Mouse (Mus musculus): ENCODE data around the gene Zfp385a.

The Zfp385a gene

DNA sequence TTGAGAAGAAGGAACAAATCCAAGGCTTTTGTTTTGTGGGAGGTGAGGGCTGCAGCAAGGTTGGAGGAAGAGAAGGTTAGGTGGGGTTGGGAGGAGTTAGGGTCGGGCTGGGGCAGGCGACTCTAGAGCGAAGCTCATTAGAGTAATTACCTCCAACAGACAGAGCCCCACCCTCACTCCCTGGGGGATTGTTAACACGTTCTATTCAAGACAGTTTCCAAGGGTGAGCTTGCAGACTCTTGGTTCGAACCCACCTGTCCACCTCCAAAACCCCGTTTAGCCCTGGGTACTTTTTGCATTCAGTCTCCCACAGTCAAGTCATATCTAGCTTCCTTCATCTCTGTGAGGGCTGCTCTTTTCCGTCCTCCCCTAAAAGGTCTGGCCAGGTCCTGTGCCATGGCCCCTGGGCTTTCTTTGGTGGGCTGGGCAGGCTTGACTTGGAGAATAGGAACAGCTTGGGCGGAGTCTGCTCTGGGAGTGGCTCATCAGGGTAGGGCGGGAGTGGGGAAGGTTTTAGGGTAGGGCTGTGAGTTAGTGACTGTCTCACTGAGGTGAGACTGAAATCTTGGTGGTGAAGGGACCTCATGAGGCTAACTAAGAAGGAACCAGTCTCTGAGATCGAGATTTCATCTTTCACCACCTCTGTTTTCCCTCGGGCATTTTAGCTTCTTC is 2.8 kb downstream of the Zfp385a start:
- DNase-seq (ENCODE audit: low spot score): no peak

DNA sequence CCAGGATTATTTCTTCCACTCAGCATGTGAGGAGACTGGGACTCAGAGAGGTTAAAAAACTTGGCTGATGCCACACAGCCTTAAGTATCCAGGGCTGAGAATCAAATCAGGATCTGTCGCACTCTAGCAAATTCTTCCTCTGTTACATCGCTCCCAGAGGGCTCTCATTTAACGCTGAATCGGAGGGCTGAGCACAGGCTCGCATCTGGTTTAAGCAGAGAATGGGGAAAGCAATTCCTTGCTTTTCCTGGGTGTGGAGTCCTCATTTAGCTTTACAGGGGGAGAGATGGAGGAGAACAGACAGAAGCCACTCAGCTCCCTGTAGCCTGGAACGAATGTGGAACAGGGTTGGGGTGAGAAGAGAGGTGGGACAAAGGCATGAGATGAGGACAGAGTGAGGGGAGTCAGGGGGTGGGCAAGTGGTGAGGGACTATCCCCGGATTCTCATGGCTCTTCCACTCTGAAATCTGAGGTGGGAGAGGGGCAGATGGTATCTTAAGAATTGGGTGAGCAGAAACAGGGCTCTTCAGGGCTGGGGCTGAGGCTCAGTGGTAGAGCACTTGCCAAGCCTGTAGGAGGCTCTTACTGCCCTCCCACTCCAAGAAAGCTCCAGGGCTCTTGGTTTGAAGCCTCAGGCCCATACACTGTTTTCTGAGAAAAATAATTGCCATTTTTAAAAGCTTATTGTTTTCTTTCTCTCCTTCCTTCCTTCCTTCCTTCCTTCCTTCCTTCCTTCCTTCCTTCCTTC is 4.2 kb downstream of the Zfp385a start:
- DNase-seq (ENCODE audit: low spot score): no peak

DNA sequence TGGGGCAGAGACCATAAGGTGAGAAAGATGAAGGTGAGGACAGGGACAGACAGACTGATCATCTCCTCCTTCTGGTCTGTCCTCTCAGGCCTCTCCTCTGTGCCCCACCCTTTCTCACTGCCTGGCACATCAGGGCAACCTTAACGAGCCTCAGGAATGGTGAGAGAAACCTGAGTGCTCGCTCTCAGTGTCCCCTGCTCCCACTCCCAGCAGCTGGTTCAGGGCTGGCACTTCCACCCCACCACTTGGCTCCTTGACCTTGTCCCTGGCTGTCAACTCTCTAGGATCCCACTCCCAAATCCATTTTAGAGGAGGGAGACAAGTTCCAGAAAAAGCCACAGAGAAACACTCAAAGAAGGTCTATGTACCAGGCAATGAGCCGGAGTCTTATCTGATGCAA is 4.9 kb downstream of the Zfp385a start:
- no peak for DNase-seq (ENCODE audit: low spot score)

DNA sequence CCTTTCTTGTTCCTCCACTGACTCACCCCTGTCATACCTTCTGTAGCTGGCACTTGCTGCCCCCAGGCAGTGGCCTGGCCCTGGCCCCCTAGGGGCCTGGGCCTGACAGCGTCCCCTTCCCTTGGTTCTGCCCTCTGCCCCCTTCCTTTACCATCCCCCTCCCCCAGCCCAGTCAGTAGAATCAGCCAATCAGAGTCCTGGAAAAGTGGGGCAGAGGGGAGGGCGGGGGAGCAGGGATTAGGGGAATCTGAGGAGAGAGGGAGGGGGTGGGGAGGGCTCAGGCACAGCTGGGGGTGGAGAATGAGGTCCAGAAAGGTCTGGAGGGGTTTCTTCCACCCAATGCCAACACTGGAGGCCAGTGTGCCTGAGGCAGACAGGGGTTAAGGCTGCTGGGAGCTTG is 5.7 kb downstream of the Zfp385a start:
- no peak for DNase-seq (ENCODE audit: low spot score)

DNA sequence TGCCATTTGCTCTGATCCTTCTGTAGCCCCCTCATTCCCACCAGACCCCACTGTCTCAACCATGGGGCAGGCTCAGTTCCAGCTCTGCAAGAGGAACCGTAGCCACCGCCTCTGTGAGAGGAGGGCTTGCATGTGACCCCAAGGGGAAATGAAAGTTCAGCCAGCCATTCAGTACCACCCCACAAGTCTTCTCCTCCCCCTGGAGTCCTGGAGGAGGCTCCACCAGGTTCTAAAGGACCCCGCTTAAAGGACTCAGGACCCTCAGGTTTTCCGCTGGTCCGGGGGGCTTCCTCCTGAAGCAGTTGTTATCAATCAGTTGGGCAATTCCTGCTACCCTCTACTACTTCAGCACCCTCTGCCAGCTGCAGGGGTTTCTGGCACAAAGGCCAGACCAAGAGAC is 6.2 kb downstream of the Zfp385a start:
- DNase-seq (ENCODE audit: low spot score): no peak

- DNase-seq (ENCODE audit: low spot score): no peak
Measured at GRCm38 (mm10) chr15:103333081-103333615, 6.7 kb downstream of the Zfp385a start.

DNA sequence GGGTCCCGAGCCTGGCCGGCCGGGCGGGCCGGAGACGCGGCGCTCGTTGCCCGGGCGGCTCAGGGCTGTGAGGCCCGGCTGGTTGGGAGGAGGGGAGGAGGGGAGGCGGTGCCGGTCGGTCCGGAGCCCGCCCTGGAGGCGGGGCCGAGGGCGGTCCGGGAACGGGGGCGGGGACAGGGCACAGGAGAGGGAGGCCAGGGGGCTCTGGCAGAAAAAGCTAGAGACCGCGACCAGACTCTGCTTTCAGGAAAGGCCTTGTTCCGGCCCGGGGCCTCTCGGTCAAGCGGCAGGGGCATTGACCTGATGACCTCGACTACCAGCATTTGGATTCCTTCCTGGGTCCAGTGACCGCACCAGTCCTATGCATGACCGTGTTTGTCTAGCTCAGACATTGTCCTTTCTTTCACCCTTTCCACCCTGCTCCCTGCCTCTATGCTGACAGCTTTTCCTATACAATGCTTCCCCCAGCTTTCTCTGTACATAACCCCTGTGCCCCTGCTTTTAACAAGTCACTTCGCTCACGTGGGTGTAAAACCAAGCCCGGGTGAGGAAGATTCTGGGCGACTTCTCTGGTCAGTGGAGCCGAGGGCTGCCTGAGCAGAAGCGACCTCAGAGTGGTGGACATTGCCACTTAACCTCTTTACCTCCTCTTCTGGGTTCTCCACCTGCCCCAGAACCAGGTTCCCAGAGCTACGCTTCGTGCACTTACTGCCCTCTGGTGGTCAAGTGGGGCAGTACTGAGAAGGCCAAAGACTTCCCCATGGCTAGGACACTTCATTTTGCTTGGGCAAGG is 16.2 kb downstream of the Zfp385a start:
- peak; percentile 74 for DNase-seq (ENCODE audit: low spot score)

DNA sequence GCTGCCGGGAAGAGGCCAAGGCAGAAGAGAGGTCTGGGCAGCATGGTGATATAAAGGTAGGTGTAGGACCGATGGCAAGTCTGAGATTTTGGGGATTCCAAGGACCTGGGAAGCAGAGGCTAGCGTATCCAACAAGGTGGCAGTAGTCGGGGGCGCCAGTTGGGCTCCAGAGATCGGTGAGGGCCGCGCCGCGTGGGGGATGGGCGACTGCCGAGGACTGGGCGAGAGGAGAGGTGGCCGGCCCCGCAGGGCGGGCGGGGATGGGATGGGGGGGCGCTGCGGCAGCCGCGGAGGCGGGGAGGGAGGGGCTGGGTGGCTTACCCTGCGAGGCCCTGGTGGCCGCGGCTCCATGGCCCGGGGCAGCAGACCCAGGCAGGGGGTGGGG is 16.8 kb downstream of the Zfp385a start:
- no peak for DNase-seq (ENCODE audit: low spot score)

DNA sequence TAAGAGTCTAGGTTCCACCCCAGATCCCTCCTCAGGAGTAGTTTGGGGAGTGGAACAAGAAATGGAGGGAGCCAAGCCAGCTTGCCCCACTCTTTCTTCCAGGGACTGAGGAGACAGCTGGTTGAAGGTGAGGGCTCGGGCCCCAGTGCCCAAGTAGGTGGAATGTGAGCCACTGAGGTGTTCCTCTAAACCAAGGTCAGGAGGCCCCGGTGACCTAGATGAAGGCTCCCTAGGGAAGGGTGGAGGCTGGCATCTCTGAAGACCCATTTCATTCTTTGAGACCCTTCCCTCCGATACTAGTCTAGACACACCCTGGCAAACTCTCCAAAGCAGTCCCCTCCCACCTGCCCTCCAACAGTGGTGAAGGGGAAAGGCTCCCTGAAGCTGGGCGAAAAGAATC is 17.5 kb downstream of the Zfp385a start:
- no peak for DNase-seq (ENCODE audit: low spot score)

GRCm38 (mm10) chr15:103321076-103321475 is 18.8 kb downstream of the Zfp385a start:
- no peak for DNase-seq (ENCODE audit: low spot score)

GRCm38 (mm10) chr15:103318201-103318816 is 21.6 kb downstream of the Zfp385a start:
- DNase-seq (ENCODE audit: low spot score): no peak

- no peak for DNase-seq (ENCODE audit: low spot score)
Measured at GRCm38 (mm10) chr15:103317731-103318130, 22.2 kb downstream of the Zfp385a start.

DNA sequence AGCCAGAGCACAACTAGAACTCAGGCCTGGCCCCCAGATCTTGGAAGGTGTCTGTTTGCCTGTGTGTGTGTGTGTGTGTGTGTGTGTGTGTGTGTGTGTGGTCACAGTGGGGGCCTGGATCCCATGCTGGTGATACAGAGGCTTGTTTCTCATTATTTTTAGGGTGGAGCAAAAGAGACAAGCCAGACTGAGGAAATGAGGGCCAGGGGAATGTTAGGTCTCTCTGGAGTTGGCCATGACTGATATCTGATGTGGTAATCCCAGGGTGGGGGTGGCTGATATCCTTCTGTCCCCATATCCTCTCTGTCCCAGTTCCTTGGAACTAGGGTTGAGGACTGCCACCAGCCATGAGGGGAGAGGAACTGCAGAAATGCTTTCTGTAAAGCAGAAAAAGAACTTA is 22.8 kb downstream of the Zfp385a start:
- no peak for DNase-seq (ENCODE audit: low spot score)

GRCm38 (mm10) chr15:103315979-103316776 is 23.7 kb downstream of the Zfp385a start:
- DNase-seq (ENCODE audit: low spot score): no peak

DNA sequence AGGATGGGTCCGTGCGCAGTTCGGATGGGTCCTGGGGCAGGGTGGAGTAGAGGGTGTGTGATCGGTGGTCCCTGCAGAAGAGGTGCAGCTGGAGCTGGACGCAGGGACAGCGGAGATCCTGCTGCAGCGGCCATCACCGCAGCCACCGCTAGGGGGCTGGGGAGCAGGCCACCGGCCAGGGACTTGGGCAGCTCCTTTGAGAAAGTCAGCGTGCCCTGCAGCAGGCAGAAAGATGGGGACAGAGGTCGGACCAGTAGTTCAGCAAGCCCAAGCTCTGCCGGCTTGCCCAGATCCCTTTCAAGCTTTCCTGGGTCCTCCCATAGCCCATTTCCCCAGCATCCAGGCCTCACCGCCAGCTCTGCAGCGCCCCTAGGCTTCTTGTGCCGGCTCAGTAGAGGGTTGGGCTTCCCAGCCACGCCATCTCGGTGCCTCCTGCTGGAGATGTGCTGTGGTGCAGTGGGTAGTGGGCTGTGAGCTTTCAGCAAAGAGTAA is 24.8 kb downstream of the Zfp385a start:
- DNase-seq (ENCODE audit: low spot score): peak; percentile 57

DNA sequence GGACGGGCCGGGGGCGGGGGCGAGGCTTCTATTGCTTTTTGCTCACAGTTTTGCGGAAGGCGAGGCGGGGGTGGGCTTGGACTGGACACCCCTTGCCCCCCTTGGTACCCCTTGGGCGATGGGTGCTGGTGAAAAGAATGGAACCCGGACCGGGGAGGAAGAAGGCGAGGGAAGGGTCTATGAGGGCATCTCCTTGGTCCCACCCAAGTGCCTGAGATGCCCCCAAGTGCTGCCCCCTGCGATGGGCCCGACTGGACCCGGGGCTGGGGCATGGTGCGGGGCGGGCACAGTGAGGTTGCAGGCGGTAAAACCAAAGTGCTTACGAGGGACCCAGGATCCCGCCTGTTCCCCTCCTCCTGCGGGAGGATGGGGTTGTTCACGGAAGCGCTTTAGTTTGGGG is 25.7 kb downstream of the Zfp385a start:
- no peak for DNase-seq (ENCODE audit: low spot score)

DNA sequence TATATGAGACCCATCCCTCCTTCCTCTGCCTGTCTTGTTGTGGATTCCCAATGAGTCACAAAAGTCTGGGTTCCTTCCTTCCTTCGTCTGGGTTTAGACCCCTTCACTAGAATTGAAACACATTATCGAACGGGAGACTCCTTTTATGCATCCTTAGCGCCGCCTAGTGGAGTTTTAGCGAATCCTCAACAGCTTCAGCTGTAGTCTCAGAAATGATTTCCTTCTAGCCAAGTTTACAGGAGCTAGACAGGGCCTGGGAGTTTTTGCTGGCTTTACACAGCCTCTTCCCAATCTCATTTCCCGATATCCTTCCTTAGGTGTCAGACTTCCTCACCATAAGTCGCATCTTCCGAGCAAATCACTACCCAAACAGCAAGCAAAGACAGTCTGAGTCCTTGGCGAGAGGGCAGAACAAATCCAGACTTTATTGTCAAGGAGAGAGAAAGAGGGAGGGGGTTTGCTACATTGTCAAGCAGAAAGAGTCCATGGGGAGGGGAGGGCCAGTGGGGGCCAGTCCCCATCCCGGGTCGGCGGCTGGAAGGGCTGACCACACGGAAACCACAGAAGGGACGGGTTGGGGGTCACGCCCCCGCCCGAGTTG is 26.3 kb downstream of the Zfp385a start:
- no peak for DNase-seq (ENCODE audit: low spot score)

- DNase-seq (ENCODE audit: low spot score): no peak
Measured at GRCm38 (mm10) chr15:103310365-103310910, 29.5 kb downstream of the Zfp385a start, which contains the start of gene Gpr84. Gene Gpr84 (minus strand): TSS chr15:103310612.

- DNase-seq (ENCODE audit: low spot score): no peak
Measured at GRCm38 (mm10) chr15:103308876-103309580, 30.9 kb downstream of the Zfp385a start.

All from ovary, adult 18-20 months (tissue).